Mouse (Mus musculus) testis, adult 2 months (tissue): ENCODE measurements around the gene Fam208a. TPM values are rescaled to one million over a fixed set of nuclear protein-coding genes. Genes with fewer than 3 reads are reported as not detected.
A peak's percentile ranks its signal among the peaks of the same experiment; 100 is the strongest.

ENCODE experiments used
- H3K27ac ChIP-seq: fragments of 200-500 bp; 2 replicates; pipeline ENCODE4 v1.5.1; 2012; ENCODE audit warnings: low read depth, low read length; ENCODE audit not compliant: control insufficient read depth, insufficient read depth
- H3K27me3 ChIP-seq: fragments of 200-500 bp; 2 replicates; pipeline ENCODE4 v1.6.1; 2012; ENCODE audit warnings: mild to moderate bottlenecking, low read length, moderate library complexity; ENCODE audit not compliant: control insufficient read depth, insufficient read depth
- H3K36me3 ChIP-seq: fragments of 200-500 bp; 2 replicates; pipeline ENCODE4 v1.6.1; 2012; ENCODE audit warnings: mild to moderate bottlenecking, low read length; ENCODE audit not compliant: control insufficient read depth, insufficient read depth
- H3K4me1 ChIP-seq: fragments of 200-500 bp; 2 replicates; pipeline ENCODE4 v1.6.1; 2012; ENCODE audit warnings: low read length; ENCODE audit not compliant: control insufficient read depth, insufficient read depth
- H3K4me3 ChIP-seq: fragments of 200-500 bp; 2 replicates; pipeline ENCODE4 v1.5.1; 2012; ENCODE audit warnings: low read depth, mild to moderate bottlenecking, low read length, moderate library complexity, mixed read lengths; ENCODE audit not compliant: control insufficient read depth
- CTCF ChIP-seq: fragments of 200-500 bp; IDR thresholded peaks from 2 replicates; pipeline ENCODE4 v1.5.1; 2012; ENCODE audit warnings: low read depth, mild to moderate bottlenecking, inconsistent platforms, low read length, moderate library complexity; ENCODE audit not compliant: control insufficient read depth, insufficient read depth, insufficient replicate concordance
- POLR2A ChIP-seq: fragments of 200-500 bp; IDR thresholded peaks from 2 replicates; pipeline ENCODE4 v1.6.1; 2012; ENCODE audit warnings: low read depth, mild to moderate bottlenecking, inconsistent platforms, low read length, moderate library complexity; ENCODE audit not compliant: control insufficient read depth
- polyA plus RNA-seq: library from polyadenylated mRNA; depleted of rRNA; stranded (reverse); fragments of >200 nt; gene quantifications from 2 replicates; pipeline ENCODE4 v1.2.3, GENCODE M21; 2012; rRNA removed

The Fam208a gene
- polyA plus RNA-seq, 1 experiment, result 6.9 TPM

- Histone ChIP-seq H3K27me3 (no peaks in the 10 kb centered on the region), H3K4me3 (peak overlapping the region; percentile 86), H3K4me1 (peaks cover 5% of the 10 kb centered on the region; the same call in 1 of the 2 replicates), H3K27ac (peak overlapping the region; percentile 90), H3K36me3 (no peaks in the 10 kb centered on the region; the same call in 1 of the 2 replicates)
- TF ChIP-seq POLR2A, result no peak
- TF ChIP-seq CTCF, result no peak
Measured at GRCm38 (mm10) chr14:27508644-27509301, 80.1 kb downstream of the Fam208a start.

DNA sequence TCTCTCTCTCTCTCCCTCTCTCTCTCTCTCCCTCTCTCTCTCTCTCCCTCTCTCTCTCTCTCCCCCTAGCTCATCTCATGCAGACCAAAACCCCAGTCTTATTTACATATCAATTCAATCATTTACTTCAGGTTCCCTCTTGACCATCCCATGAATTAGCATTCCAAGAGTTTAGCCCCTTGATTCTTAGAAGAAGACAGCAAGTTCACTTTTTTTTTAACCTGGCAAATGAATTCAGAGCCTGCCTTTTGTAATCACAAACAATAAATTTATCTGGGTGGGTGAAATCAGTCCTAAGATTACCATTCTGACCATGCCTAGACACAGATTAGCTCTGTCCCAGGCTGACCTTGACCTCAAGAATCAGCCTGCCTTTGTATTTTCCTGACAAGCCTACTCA, 95.9 kb downstream of the Fam208a start:
- H3K4me3 ChIP-seq, result no peak overlapping the region
- H3K27me3 ChIP-seq, result no peaks in the 10 kb centered on the region
- H3K4me1 ChIP-seq, result no peaks in the 10 kb centered on the region
- H3K27ac ChIP-seq, result no peak overlapping the region
- TF ChIP-seq CTCF (no peak), POLR2A (no peak)
- no peaks in the 10 kb centered on the region for H3K36me3 ChIP-seq

Other genes starting within 250 kb of the Fam208a start
- gene Ccdc66, start 79.6 kb downstream of the Fam208a start, polyA plus RNA-seq, result 6.5 and 8.0 TPM in 2 replicates
- gene Erc2, start 193.6 kb downstream of the Fam208a start, polyA plus RNA-seq, result 2.4 and 3.1 TPM in 2 replicates